ENCODE assay signal across 8 mouse cellular contexts in genomic region chr8:88603446-88603989, GRCm38 (mm10). TPM values are rescaled to one million over a fixed set of nuclear protein-coding genes. Genes with fewer than 3 reads are reported as not detected.
A peak's percentile ranks its signal among the peaks of the same experiment; 100 is the strongest.
DNase-seq lines count a peak whose midpoint lies in the region; ATAC-seq lines count a peak whose summit lies in the region.

No protein-coding gene starts in this region.

- H3K36me3 ChIP-seq in forebrain, embryonic 12.5 days (replicated peaks): no peaks in the 10 kb centered on the region
- no peaks in the 10 kb centered on the region for H3K36me3 ChIP-seq in limb, embryonic 10.5 days
- H3K36me3 ChIP-seq in neural tube, embryonic 14.5 days (ENCODE audit: control insufficient read depth, insufficient read depth, low read length): no peaks in the 10 kb centered on the region

- ATAC-seq in forebrain, embryonic 12.5 days (ENCODE audit: low FRiP score): peak; percentile 30
- peak; percentile 53; the same call in 1 of the 2 replicates for ATAC-seq in neural tube, embryonic 14.5 days (ENCODE audit: low read depth)

- H3K27me3 ChIP-seq in forebrain, embryonic 12.5 days: no peaks in the 10 kb centered on the region
- no peaks in the 10 kb centered on the region for H3K27me3 ChIP-seq in limb, embryonic 10.5 days (ENCODE audit: low read depth, poor library complexity, severe bottlenecking)
- no peaks in the 10 kb centered on the region for H3K27me3 ChIP-seq in neural tube, embryonic 14.5 days (ENCODE audit: control insufficient read depth, insufficient read depth, low read length)

- intact Hi-C loops in left cerebral cortex, postnatal 4 days (cut with DNase I): loop anchor here (10.0 kb wide), 1 partner anchor 79 kb away; the partner anchor contains the start of gene Nkd1

- H3K9ac ChIP-seq in forebrain, embryonic 12.5 days: no peak overlapping the region
- H3K9ac ChIP-seq in neural tube, embryonic 14.5 days (replicated peaks; ENCODE audit: low read depth, low read length): 0 out of 2 replicates have a peak overlapping the region, but pooled peaks have one; percentile 37

- H3K4me3 ChIP-seq in forebrain, embryonic 12.5 days (replicated peaks): peak overlapping the region; percentile 31
- H3K4me3 ChIP-seq in limb, embryonic 10.5 days: peak overlapping the region; percentile 38
- peak overlapping the region; percentile 19; the same call in 1 of the 2 replicates for H3K4me3 ChIP-seq in neural tube, embryonic 14.5 days (ENCODE audit: low read depth, low read length)

- 0 out of 2 replicates have a peak, but pooled peaks cover 6% of the 10 kb centered on the region for H3K9me3 ChIP-seq in forebrain, embryonic 12.5 days
- H3K9me3 ChIP-seq in limb, embryonic 10.5 days (replicated peaks): no peaks in the 10 kb centered on the region
- H3K9me3 ChIP-seq in neural tube, embryonic 14.5 days (ENCODE audit: control insufficient read depth, low read length): no peaks in the 10 kb centered on the region

- peak overlapping the region; percentile 60 for H3K27ac ChIP-seq in forebrain, embryonic 12.5 days
- H3K27ac ChIP-seq in limb, embryonic 10.5 days: peak overlapping the region; percentile 77
- no peak overlapping the region for H3K27ac ChIP-seq in neural tube, embryonic 14.5 days (ENCODE audit: low read depth, low read length)

- H3K4me2 ChIP-seq in forebrain, embryonic 12.5 days: peak overlapping the region; percentile 59
- H3K4me2 ChIP-seq in neural tube, embryonic 14.5 days (ENCODE audit: low read depth, low read length): peak overlapping the region; percentile 63

- WGBS in forebrain, embryonic 12.5 days: 2% methylated on average over 10 of the region's 10 CpGs
- WGBS in limb, embryonic 10.5 days: 4% methylated on average over 10 of the region's 10 CpGs
- WGBS in neural tube, embryonic 14.5 days: 2% methylated on average over 10 of the region's 10 CpGs

- H3K4me1 ChIP-seq in forebrain, embryonic 12.5 days: peaks cover 35% of the 10 kb centered on the region
- H3K4me1 ChIP-seq in limb, embryonic 10.5 days: peaks cover 50% of the 10 kb centered on the region
- peaks cover 7% of the 10 kb centered on the region for H3K4me1 ChIP-seq in neural tube, embryonic 14.5 days (ENCODE audit: control insufficient read depth, insufficient read depth, low read length)

- DNase-seq in left cerebral cortex, postnatal 4 days: peak; percentile 27
- DNase-seq in left cerebral cortex, adult 11 months (ENCODE audit: low spot score): no peak
- DNase-seq in limb, embryonic 10.5 days (ENCODE audit: low spot score): peak; percentile 41
- no peak for DNase-seq in yolk sac, embryonic 10.5 days (ENCODE audit: low spot score)
- no peak for DNase-seq in cerebellum, adult 8-10 months
- no peak for DNase-seq in adrenal gland, adult (ENCODE audit: inconsistent age in 2 of 2, low spot score in 1 of 2)

RNA-seq across cellular contexts. Expression of gene Snx20, which starts 32.4 kb away (rescaled TPM):
- under 1 TPM; 0.84 to 0.89 TPM for total RNA-seq in left cerebral cortex, postnatal 4 days (2021)
- 0.60 and 0.93 TPM in 2 replicates for polyA plus RNA-seq in forebrain, embryonic 12.5 days (2016; fragmentation: Nextera tagmentation; extraction: Ambion mirVana)
- 0.31 and 0.63 TPM in 2 replicates for polyA plus RNA-seq in limb, embryonic 10.5 days (2016; fragmentation: Nextera tagmentation; extraction: Ambion mirVana)
- polyA plus RNA-seq in neural tube, embryonic 14.5 days (2014; fragmentation: Nextera tagmentation; extraction: Ambion mirVana): 1.0 and 1.2 TPM in 2 replicates

RNA-seq across cellular contexts. Expression of gene Nod2, which starts 43.6 kb away (rescaled TPM):
- total RNA-seq in left cerebral cortex, postnatal 4 days (2021): under 1 TPM; 0.66 to 0.89 TPM
- 0.11 and 0.13 TPM in 2 replicates for polyA plus RNA-seq in forebrain, embryonic 12.5 days (2016; fragmentation: Nextera tagmentation; extraction: Ambion mirVana)
- 0.10 and 0.18 TPM in 2 replicates for polyA plus RNA-seq in limb, embryonic 10.5 days (2016; fragmentation: Nextera tagmentation; extraction: Ambion mirVana)
- polyA plus RNA-seq in neural tube, embryonic 14.5 days (2014; fragmentation: Nextera tagmentation; extraction: Ambion mirVana): 0.09 and 0.19 TPM in 2 replicates

Comparison
In these comparisons a context has a peak if more than half of its experiments do, and no peak if none do; other contexts are left out.
1. DNase-seq: peak in left cerebral cortex, postnatal 4 days (single experiment) and limb, embryonic 10.5 days (single experiment); none in left cerebral cortex, adult 11 months (single experiment), yolk sac, embryonic 10.5 days (single experiment), cerebellum, adult 8-10 months (single experiment) and adrenal gland, adult (0 of 2).
2. Peak in every context shown above with its lines, with median percentiles within 50 percentile points of each other: H3K4me3 ChIP-seq.